Mouse (Mus musculus): ENCODE results near the gene Pqlc2. TPM values are rescaled to one million over a fixed set of nuclear protein-coding genes. Genes with fewer than 3 reads are reported as not detected.

Pqlc2 gene
- polyA plus RNA-seq, 1 experiment from 2014 or later: 13.7 TPM

GRCm38 (mm10) chr4:139253206-139253605, 57.3 kb downstream of the Pqlc2 start:
- 84% methylated on average over 9 of the region's 9 CpGs for WGBS
- peaks cover 36% of the 10 kb centered on the region for H3K4me1 ChIP-seq (ENCODE audit: control insufficient read depth, insufficient read depth, low read length)
- H3K4me3 ChIP-seq (ENCODE audit: low read depth, low read length): no peak overlapping the region
- H3K36me3 ChIP-seq (ENCODE audit: control insufficient read depth, insufficient read depth, low read length): peaks cover 11% of the 10 kb centered on the region; the same call in 1 of the 2 replicates
- H3K9ac ChIP-seq (replicated peaks; ENCODE audit: low read depth, low read length): no peak overlapping the region
- no peak overlapping the region for H3K4me2 ChIP-seq (replicated peaks; ENCODE audit: low read depth, low read length)
- no peak for ATAC-seq (ENCODE audit: insufficient number of reproducible peaks, insufficient read depth, low FRiP score, low read depth)
- H3K27ac ChIP-seq (ENCODE audit: low read length): no peak overlapping the region
- no peaks in the 10 kb centered on the region for H3K9me3 ChIP-seq (ENCODE audit: control insufficient read depth, low read depth, low read length)
- H3K27me3 ChIP-seq (ENCODE audit: control insufficient read depth, insufficient read depth, low read length): no peaks in the 10 kb centered on the region

DNA sequence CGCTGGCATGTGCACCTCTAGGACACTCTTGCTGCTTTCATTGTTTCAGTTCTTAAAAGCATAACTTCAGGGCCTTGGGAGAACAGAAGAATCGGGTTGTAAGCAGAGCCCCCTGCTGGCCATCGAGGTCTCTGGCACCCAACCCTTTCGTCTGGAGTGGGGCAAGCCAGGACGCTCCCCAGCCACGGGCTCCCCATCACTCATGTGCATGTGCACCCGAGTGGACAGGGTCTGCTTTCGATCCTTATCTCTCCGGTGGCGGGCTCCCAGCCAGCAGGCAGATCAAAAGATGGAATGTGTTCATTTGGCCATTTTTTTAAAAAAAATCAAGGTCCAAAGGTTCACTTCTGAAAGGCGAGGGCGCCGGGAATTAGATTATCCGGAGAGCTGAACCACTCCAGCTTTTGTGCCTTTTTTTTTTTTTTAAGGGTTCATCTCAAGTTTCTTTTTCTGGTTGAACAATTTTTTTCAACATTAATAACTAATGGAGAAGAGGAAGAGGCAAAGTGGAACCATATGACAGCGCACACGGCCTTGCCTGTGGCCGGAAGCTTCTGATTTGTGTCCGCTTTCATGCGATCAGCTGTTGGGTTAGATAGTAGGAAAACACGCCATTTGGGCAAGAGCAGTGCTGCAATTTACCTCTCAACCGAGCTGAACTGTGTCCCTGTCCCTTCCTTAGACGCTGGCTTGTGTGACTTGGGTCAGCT, 58.3 kb downstream of the Pqlc2 start:
- H3K36me3 ChIP-seq (ENCODE audit: control insufficient read depth, insufficient read depth, low read length): peaks cover 1% of the 10 kb centered on the region; the same call in 1 of the 2 replicates
- H3K27me3 ChIP-seq (ENCODE audit: control insufficient read depth, insufficient read depth, low read length): no peaks in the 10 kb centered on the region
- no peak overlapping the region for H3K9ac ChIP-seq (replicated peaks; ENCODE audit: low read depth, low read length)
- WGBS: 32% methylated on average over 22 of the region's 22 CpGs
- ATAC-seq (ENCODE audit: insufficient number of reproducible peaks, insufficient read depth, low FRiP score, low read depth): peak; percentile 56; the same call in 1 of the 2 replicates
- H3K4me3 ChIP-seq (ENCODE audit: low read depth, low read length): no peak overlapping the region
- peaks cover 44% of the 10 kb centered on the region for H3K4me1 ChIP-seq (ENCODE audit: control insufficient read depth, insufficient read depth, low read length)
- H3K9me3 ChIP-seq (ENCODE audit: control insufficient read depth, low read depth, low read length): no peaks in the 10 kb centered on the region
- no peak overlapping the region for H3K4me2 ChIP-seq (replicated peaks; ENCODE audit: low read depth, low read length)
- H3K27ac ChIP-seq (ENCODE audit: low read length): peak overlapping the region; percentile 84; the same call in 1 of the 2 replicates

- Histone ChIP-seq H3K36me3 (ENCODE audit: control insufficient read depth, insufficient read depth, low read length) (no peaks in the 10 kb centered on the region; the same call in 1 of the 2 replicates), H3K9me3 (ENCODE audit: control insufficient read depth, low read depth, low read length) (no peaks in the 10 kb centered on the region), H3K4me2 (replicated peaks; ENCODE audit: low read depth, low read length) (no peak overlapping the region), H3K27me3 (ENCODE audit: control insufficient read depth, insufficient read depth, low read length) (no peaks in the 10 kb centered on the region), H3K9ac (replicated peaks; ENCODE audit: low read depth, low read length) (no peak overlapping the region), H3K4me3 (ENCODE audit: low read depth, low read length) (no peak overlapping the region), H3K4me1 (ENCODE audit: control insufficient read depth, insufficient read depth, low read length) (peaks cover 44% of the 10 kb centered on the region), H3K27ac (ENCODE audit: low read length) (peak overlapping the region; percentile 84; the same call in 1 of the 2 replicates)
- peak; percentile 60 for ATAC-seq (ENCODE audit: insufficient number of reproducible peaks, insufficient read depth, low FRiP score, low read depth)
- WGBS: 54% methylated on average over 8 of the region's 8 CpGs
Measured at GRCm38 (mm10) chr4:139250886-139251285, 59.6 kb downstream of the Pqlc2 start.

DNA sequence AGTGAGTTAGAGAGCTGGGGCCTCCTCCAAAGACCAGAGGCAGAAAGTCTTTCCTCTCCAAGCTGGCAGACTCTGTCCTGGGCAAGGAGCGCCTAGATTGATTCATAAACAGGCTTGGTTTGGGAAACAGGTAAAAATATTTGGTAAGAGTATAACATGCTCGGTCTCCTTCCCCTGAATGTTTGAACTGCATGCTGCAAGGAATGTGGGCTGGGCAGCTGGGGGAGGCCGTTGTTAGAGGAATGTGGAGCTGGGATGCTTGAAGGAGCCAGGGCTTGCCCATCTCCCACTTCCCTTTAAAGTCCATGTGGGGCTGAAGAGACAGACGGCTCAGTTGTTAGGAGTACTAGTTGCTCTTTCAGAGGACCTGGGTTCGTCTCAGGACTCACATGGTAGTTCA, 60.5 kb downstream of the Pqlc2 start:
- Histone ChIP-seq H3K27ac (ENCODE audit: low read length) (peak overlapping the region; percentile 84; the same call in 1 of the 2 replicates), H3K4me1 (ENCODE audit: control insufficient read depth, insufficient read depth, low read length) (peaks cover 44% of the 10 kb centered on the region), H3K27me3 (ENCODE audit: control insufficient read depth, insufficient read depth, low read length) (no peaks in the 10 kb centered on the region), H3K4me3 (ENCODE audit: low read depth, low read length) (no peak overlapping the region), H3K9me3 (ENCODE audit: control insufficient read depth, low read depth, low read length) (no peaks in the 10 kb centered on the region), H3K4me2 (replicated peaks; ENCODE audit: low read depth, low read length) (no peak overlapping the region), H3K36me3 (ENCODE audit: control insufficient read depth, insufficient read depth, low read length) (no peaks in the 10 kb centered on the region; the same call in 1 of the 2 replicates), H3K9ac (replicated peaks; ENCODE audit: low read depth, low read length) (no peak overlapping the region)
- 28% methylated on average over 5 of the region's 5 CpGs for WGBS
- no peak for ATAC-seq (ENCODE audit: insufficient number of reproducible peaks, insufficient read depth, low FRiP score, low read depth)

- Histone ChIP-seq H3K9ac (replicated peaks; ENCODE audit: low read depth, low read length) (no peak overlapping the region), H3K36me3 (ENCODE audit: control insufficient read depth, insufficient read depth, low read length) (no peaks in the 10 kb centered on the region; the same call in 1 of the 2 replicates), H3K27ac (ENCODE audit: low read length) (peak overlapping the region; percentile 76; the same call in 1 of the 2 replicates), H3K27me3 (ENCODE audit: control insufficient read depth, insufficient read depth, low read length) (no peaks in the 10 kb centered on the region), H3K4me2 (replicated peaks; ENCODE audit: low read depth, low read length) (no peak overlapping the region), H3K4me3 (ENCODE audit: low read depth, low read length) (no peak overlapping the region), H3K9me3 (ENCODE audit: control insufficient read depth, low read depth, low read length) (no peaks in the 10 kb centered on the region), H3K4me1 (ENCODE audit: control insufficient read depth, insufficient read depth, low read length) (peaks cover 44% of the 10 kb centered on the region)
- no peak for ATAC-seq (ENCODE audit: insufficient number of reproducible peaks, insufficient read depth, low FRiP score, low read depth)
- 77% methylated on average over 5 of the region's 5 CpGs for WGBS
Measured at GRCm38 (mm10) chr4:139248736-139249135, 61.8 kb downstream of the Pqlc2 start.

DNA sequence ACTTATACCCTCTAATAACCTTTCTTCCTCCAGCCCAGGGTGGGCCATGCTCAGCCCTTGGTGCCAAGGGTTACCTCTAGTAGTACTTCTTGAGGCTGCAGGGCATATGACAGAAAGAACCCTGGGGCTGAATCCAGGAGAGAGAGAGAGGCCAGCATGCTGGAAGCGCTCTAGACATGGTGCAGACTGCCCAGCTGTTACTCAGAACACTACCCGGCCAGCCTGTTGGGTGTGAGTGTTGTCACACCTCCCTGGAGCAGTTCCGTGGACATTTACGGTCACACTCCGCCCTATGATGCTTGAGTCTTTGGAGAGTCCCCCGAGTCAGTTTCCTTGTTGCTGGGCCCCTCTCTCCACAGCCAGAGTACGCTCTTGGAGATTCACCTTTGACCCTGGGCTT, 62.5 kb downstream of the Pqlc2 start:
- ATAC-seq (ENCODE audit: insufficient number of reproducible peaks, insufficient read depth, low FRiP score, low read depth): no peak
- Histone ChIP-seq H3K9ac (replicated peaks; ENCODE audit: low read depth, low read length) (no peak overlapping the region), H3K27ac (ENCODE audit: low read length) (no peak overlapping the region), H3K4me3 (ENCODE audit: low read depth, low read length) (no peak overlapping the region), H3K4me2 (replicated peaks; ENCODE audit: low read depth, low read length) (no peak overlapping the region), H3K36me3 (ENCODE audit: control insufficient read depth, insufficient read depth, low read length) (peaks cover 2% of the 10 kb centered on the region; the same call in 1 of the 2 replicates), H3K27me3 (ENCODE audit: control insufficient read depth, insufficient read depth, low read length) (no peaks in the 10 kb centered on the region), H3K9me3 (ENCODE audit: control insufficient read depth, low read depth, low read length) (no peaks in the 10 kb centered on the region), H3K4me1 (ENCODE audit: control insufficient read depth, insufficient read depth, low read length) (peaks cover 41% of the 10 kb centered on the region)
- 69% methylated on average over 7 of the region's 7 CpGs for WGBS

DNA sequence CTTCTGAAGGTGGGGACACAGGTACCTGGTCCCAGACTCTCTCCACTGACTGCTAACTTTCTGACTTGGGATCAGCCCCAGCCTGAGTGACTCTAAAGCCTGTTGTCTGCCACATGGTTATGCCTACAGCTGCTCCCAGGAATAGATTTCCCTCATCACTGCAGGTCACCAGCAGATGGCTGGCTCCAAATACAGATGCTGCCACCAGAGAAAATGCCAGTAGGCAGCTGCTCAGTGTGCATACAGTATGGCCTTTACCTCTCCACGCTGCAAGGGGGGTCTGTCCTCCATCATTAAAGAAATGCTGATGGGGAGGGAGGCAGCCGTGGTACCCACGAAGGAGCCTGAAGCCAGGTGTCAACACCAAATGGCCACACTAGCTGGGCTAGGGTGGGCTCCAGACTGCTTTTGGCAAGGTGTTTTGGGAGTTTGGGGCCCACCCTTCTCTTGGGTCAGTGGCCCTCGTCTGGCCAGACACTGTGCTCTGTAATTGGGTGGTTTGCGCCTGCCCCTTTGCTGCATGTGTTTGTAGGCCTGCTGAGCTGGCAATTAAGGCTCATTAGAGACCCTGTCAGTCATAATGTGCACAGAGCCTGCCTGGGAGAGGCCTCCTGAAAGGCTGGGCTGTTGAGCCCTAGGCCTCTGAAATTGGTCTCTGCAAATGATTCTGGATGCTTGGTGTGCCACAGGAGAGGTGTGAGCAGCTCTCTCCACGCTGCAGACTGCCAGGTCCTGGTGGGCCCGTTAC, 64.2 kb downstream of the Pqlc2 start:
- Histone ChIP-seq H3K27me3 (ENCODE audit: control insufficient read depth, insufficient read depth, low read length) (no peaks in the 10 kb centered on the region), H3K4me1 (ENCODE audit: control insufficient read depth, insufficient read depth, low read length) (peaks cover 34% of the 10 kb centered on the region), H3K9me3 (ENCODE audit: control insufficient read depth, low read depth, low read length) (no peaks in the 10 kb centered on the region), H3K9ac (replicated peaks; ENCODE audit: low read depth, low read length) (no peak overlapping the region), H3K36me3 (ENCODE audit: control insufficient read depth, insufficient read depth, low read length) (peaks cover 10% of the 10 kb centered on the region; the same call in 1 of the 2 replicates), H3K4me3 (ENCODE audit: low read depth, low read length) (no peak overlapping the region), H3K27ac (ENCODE audit: low read length) (no peak overlapping the region), H3K4me2 (replicated peaks; ENCODE audit: low read depth, low read length) (no peak overlapping the region)
- no peak for ATAC-seq (ENCODE audit: insufficient number of reproducible peaks, insufficient read depth, low FRiP score, low read depth)
- 65% methylated on average over 7 of the region's 7 CpGs for WGBS

GRCm38 (mm10) chr4:139245534-139245933, 65.0 kb downstream of the Pqlc2 start:
- no peak overlapping the region for H3K9ac ChIP-seq (replicated peaks; ENCODE audit: low read depth, low read length)
- H3K27me3 ChIP-seq (ENCODE audit: control insufficient read depth, insufficient read depth, low read length): no peaks in the 10 kb centered on the region
- no peak overlapping the region for H3K4me2 ChIP-seq (replicated peaks; ENCODE audit: low read depth, low read length)
- ATAC-seq (ENCODE audit: insufficient number of reproducible peaks, insufficient read depth, low FRiP score, low read depth): no peak
- H3K4me1 ChIP-seq (ENCODE audit: control insufficient read depth, insufficient read depth, low read length): peaks cover 27% of the 10 kb centered on the region
- no peak overlapping the region for H3K4me3 ChIP-seq (ENCODE audit: low read depth, low read length)
- H3K27ac ChIP-seq (ENCODE audit: low read length): no peak overlapping the region
- peaks cover 17% of the 10 kb centered on the region; the same call in 1 of the 2 replicates for H3K36me3 ChIP-seq (ENCODE audit: control insufficient read depth, insufficient read depth, low read length)
- WGBS: 74% methylated on average over 2 of the region's 2 CpGs
- H3K9me3 ChIP-seq (ENCODE audit: control insufficient read depth, low read depth, low read length): no peaks in the 10 kb centered on the region

Measured in stomach, embryonic 14.5 days (tissue).